Mouse (Mus musculus) Patski (cell line): ENCODE data around the gene Fzr1. TPM values are rescaled to one million over a fixed set of nuclear protein-coding genes. Genes with fewer than 3 reads are reported as not detected.
A peak's percentile ranks its signal among the peaks of the same experiment; 100 is the strongest.

Experiments
- ATAC-seq: fragments of 100-300 bp; one replicate; pipeline ENCODE4 v1.8.0; 2021
- CTCF ChIA-PET: fragments of 350-600 bp; sonication (Branson Sonifier 250); formaldehyde crosslinking; loops from one replicate; lab custom pipeline; 2022; ENCODE audit warnings: inconsistent platforms; lab: Charles Lee
- POLR2A ChIA-PET: fragments of 350-600 bp; sonication (Branson Sonifier 250); formaldehyde crosslinking; loops from one replicate; lab custom pipeline; 2022; ENCODE audit warnings: antibody characterized with exemption, inconsistent platforms; lab: Charles Lee
- DNase-seq: peaks from one replicate; pipeline ENCODE4 v3.0.0-alpha.2; 2011; ENCODE audit warnings: low read depth, low spot score
- H3K27me3 ChIP-seq: fragments of 371-371 bp; one replicate; pipeline ENCODE4 v1.5.1; 2021
- CTCF ChIP-seq: fragments of 100-300 bp; IDR thresholded peaks from one replicate; pipeline ENCODE4 v1.5.1; 2021
- in situ Hi-C: fragments of 300-500 bp; cut with MboI; formaldehyde crosslinking; loops from 3 replicates; pipeline ENCODE4 v1.11.1; 2018; ENCODE audit warnings: low pct_unique_long_range_greater_than_20kb, mixed read lengths
- polyA plus RNA-seq: library from polyadenylated mRNA; unstranded; gene quantifications from one replicate; pipeline ENCODE4 v1.2.3, GENCODE M21; 2021

Fzr1 gene
- polyA plus RNA-seq, 1 experiment from 2014 or later = 62.1 TPM

GRCm38 (mm10) chr10:81408871-81409291, 30.6 kb upstream of the Fzr1 start:
- POLR2A ChIA-PET = interaction anchor here (0.6 kb wide), 1 partner anchor 147 kb away, joined by 3 read pairs; no protein-coding TSS in a partner anchor
- CTCF ChIA-PET = interaction anchor here (1.9 kb wide), 1 partner anchor 41 kb away, joined by 5 read pairs; no protein-coding TSS in a partner anchor
- no peak for ATAC-seq
- no peak for TF ChIP-seq CTCF
- in situ Hi-C loops = no loop called here
- no peak for DNase-seq
- H3K27me3 ChIP-seq = no peaks in the 10 kb centered on the region

- ATAC-seq (no peak), DNase-seq (no peak)
- H3K27me3 ChIP-seq = no peaks in the 10 kb centered on the region
- ChIA-PET POLR2A (no interaction called here), CTCF (interaction anchor here (1.4 to 1.9 kb wide), 4 partner anchors 8 to 42 kb away, joined by 4 to 6 read pairs (median 4); no protein-coding TSS in a partner anchor)
- in situ Hi-C loops = no loop called here
- no peak for TF ChIP-seq CTCF
These were observed 30.1 kb upstream of the Fzr1 start for GRCm38 (mm10) chr10:81408424-81408729.

- in situ Hi-C loops = no loop called here
- no peak for TF ChIP-seq CTCF
- POLR2A ChIA-PET = interaction anchor here (0.5 to 1.1 kb wide), 3 partner anchors 13 to 24 kb away, joined by 3 to 4 read pairs (median 3); no protein-coding TSS in a partner anchor
- CTCF ChIA-PET = interaction anchor here (1.4 to 1.9 kb wide), 4 partner anchors 8 to 43 kb away, joined by 4 to 6 read pairs (median 4); no protein-coding TSS in a partner anchor
- H3K27me3 ChIP-seq = no peaks in the 10 kb centered on the region
- DNase-seq = peak; percentile 92
- ATAC-seq = peak; percentile 44
These were observed 29.5 kb upstream of the Fzr1 start for GRCm38 (mm10) chr10:81407539-81408423.

GRCm38 (mm10) chr10:81406504-81407440, 28.5 kb upstream of the Fzr1 start:
- in situ Hi-C loops = no loop called here
- TF ChIP-seq CTCF = no peak
- ChIA-PET POLR2A (interaction anchor here (1.1 kb wide), 2 partner anchors 21 to 25 kb away, joined by 3 to 4 read pairs; no protein-coding TSS in a partner anchor), CTCF (interaction anchor here (1.0 to 2.5 kb wide), 7 partner anchors 9 to 44 kb away, joined by 3 to 10 read pairs (median 5); no protein-coding TSS in a partner anchor)
- no peak for ATAC-seq
- no peak for DNase-seq
- no peaks in the 10 kb centered on the region for H3K27me3 ChIP-seq

- ATAC-seq = no peak
- no peak for DNase-seq
- in situ Hi-C loops = no loop called here
- no peaks in the 10 kb centered on the region for H3K27me3 ChIP-seq
- no peak for TF ChIP-seq CTCF
- ChIA-PET CTCF (interaction anchor here (0.8 to 2.5 kb wide), 12 partner anchors 10 to 47 kb away, joined by 3 to 10 read pairs (median 3); partner anchors contain the start of genes Dohh, Fzr1 and Gm48551), POLR2A (no interaction called here)
These were observed 27.4 kb upstream of the Fzr1 start for GRCm38 (mm10) chr10:81405588-81406201.

- POLR2A ChIA-PET = no interaction called here
- no peak for DNase-seq
- in situ Hi-C loops = no loop called here
- CTCF ChIA-PET = interaction anchor here (0.9 to 2.5 kb wide), 6 partner anchors 9 to 46 kb away, joined by 3 to 10 read pairs (median 3); no protein-coding TSS in a partner anchor
- TF ChIP-seq CTCF = no peak
- H3K27me3 ChIP-seq = no peaks in the 10 kb centered on the region
- no peak for ATAC-seq
These were observed 26.4 kb upstream of the Fzr1 start for GRCm38 (mm10) chr10:81404720-81405119.

GRCm38 (mm10) chr10:81404082-81404481, 25.8 kb upstream of the Fzr1 start:
- TF ChIP-seq CTCF = no peak
- ATAC-seq (no peak), DNase-seq (no peak)
- no peaks in the 10 kb centered on the region for H3K27me3 ChIP-seq
- POLR2A ChIA-PET = no interaction called here
- CTCF ChIA-PET = interaction anchor here (1.2 kb wide), 1 partner anchor 31 kb away, joined by 3 read pairs; no protein-coding TSS in a partner anchor
- in situ Hi-C loops = no loop called here

- TF ChIP-seq CTCF = no peak
- DNase-seq (no peak), ATAC-seq (no peak)
- POLR2A ChIA-PET = interaction anchor here (0.5 kb wide), 1 partner anchor 11 kb away, joined by 3 read pairs; no protein-coding TSS in a partner anchor
- in situ Hi-C loops = no loop called here
- CTCF ChIA-PET = interaction anchor here (1.2 kb wide), 1 partner anchor 31 kb away, joined by 3 read pairs; no protein-coding TSS in a partner anchor
- no peaks in the 10 kb centered on the region for H3K27me3 ChIP-seq
These were observed 25.2 kb upstream of the Fzr1 start for GRCm38 (mm10) chr10:81403511-81403910.

- in situ Hi-C loops = no loop called here
- peak; percentile 0 for ATAC-seq
- CTCF ChIA-PET = interaction anchor here (1.2 to 1.4 kb wide), 2 partner anchors 12 to 14 kb away, joined by 3 to 5 read pairs; partner anchors contain the start of gene Gm48552
These were observed 24.0 kb upstream of the Fzr1 start for GRCm38 (mm10) chr10:81402227-81402765.

More at GRCm38 (mm10) chr10:81402227-81402765, 24.0 kb upstream of the Fzr1 start:
- H3K27me3 ChIP-seq = no peaks in the 10 kb centered on the region
- DNase-seq = no peak
- POLR2A ChIA-PET = interaction anchor here (0.6 kb wide), 1 partner anchor 1004 kb away, joined by 6 read pairs; no protein-coding TSS in a partner anchor
- TF ChIP-seq CTCF = no peak
